Mouse (Mus musculus): ENCODE measurements at regions not wholly inside any gene's neighbourhood (a gene's known extent, or its start where the extent isn't known, plus 50 kb on each side); places are given as distances from the start of the nearest gene placed in this dataset.

DNA sequence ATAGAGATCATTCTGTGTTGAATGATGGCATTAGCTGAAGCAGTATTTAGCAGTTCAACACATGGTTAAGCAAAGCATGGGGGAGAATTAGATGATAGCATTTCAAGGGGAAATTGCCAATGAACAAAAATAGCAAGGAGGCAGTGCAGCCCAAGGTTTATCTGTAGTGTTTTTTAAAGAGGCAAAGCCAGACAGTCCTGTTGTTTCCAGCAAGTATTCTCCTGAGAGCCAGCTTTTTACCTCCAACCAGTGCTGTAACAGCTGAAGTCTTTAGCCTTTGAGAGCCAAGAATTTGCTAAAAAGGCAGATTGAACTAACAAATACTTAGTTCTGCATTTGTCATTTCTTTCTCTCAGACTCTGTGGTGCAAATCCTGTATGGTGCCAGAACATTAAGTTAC lies 305.1 kb upstream of the Arx start:
- TF ChIP-seq GATA1 (IDR thresholded peaks at IDR 0.05; ENCODE audit: borderline replicate concordance, low read length) (no peak), FLI1 (IDR thresholded peaks at IDR 0.05; ENCODE audit: low read length) (no peak)

Measured in megakaryocyte, embryonic 14.5 days (primary cell).